Mouse (Mus musculus) liver, postnatal 0 days (tissue): ENCODE measurements around the gene Sdk1.

Experiments used
- CTCF ChIP-seq: sonication (generic); IDR thresholded peaks from 2 replicates; pipeline ENCODE4 v1.5.1; 2016; ENCODE audit warnings: antibody characterized with exemption, low read depth
- EP300 ChIP-seq: IDR thresholded peaks from 2 replicates; pipeline ENCODE4 v1.6.1; 2016; ENCODE audit warnings: antibody characterized with exemption, low read depth, mild to moderate bottlenecking

- no peak for TF ChIP-seq CTCF
- no peak for TF ChIP-seq EP300
Measured at GRCm38 (mm10) chr5:142074561-142075500, 833.5 kb downstream of the Sdk1 start.
